ENCODE assay signal across 23 mouse cellular contexts in genomic region chr12:69998186-69998983, GRCm38 (mm10). TPM values are rescaled to one million over a fixed set of nuclear protein-coding genes. Genes with fewer than 3 reads are reported as not detected.
DNase-seq lines count a peak whose midpoint lies in the region; ATAC-seq and TF ChIP-seq lines count a peak whose summit lies in the region.
"Had no signal": no experiment of that assay in that cellular context is flagged by ENCODE, and none has a peak within 500 bp of the region (broad histone marks: within the 10 kb centered on the region; RNA-seq: fewer than 3 reads in every experiment).

No protein-coding gene starts in this region.

- H3K27ac ChIP-seq in kidney, postnatal 0 days: no peak overlapping the region; the same call in 1 of the 2 replicates
- H3K27ac ChIP-seq: embryonic facial prominence, embryonic 15.5 days; forebrain, embryonic 12.5 days; heart, embryonic 15.5 days; hindbrain, embryonic 14.5 days; intestine, embryonic 15.5 days had no signal

- no peak for ATAC-seq in kidney, postnatal 0 days (replicated peaks; ENCODE audit: low FRiP score, low read depth)
- ATAC-seq in activated CD4-positive, CD25-positive, alpha-beta regulatory T cell, adult 4 months: no peak
- ATAC-seq: forebrain, embryonic 16.5 days; intestine, embryonic 15.5 days had no signal

- no peaks in the 10 kb centered on the region; the same call in 1 of the 2 replicates for H3K4me1 ChIP-seq in kidney, postnatal 0 days (replicated peaks; ENCODE audit: insufficient read depth, low read length)
- H3K4me1 ChIP-seq: embryonic facial prominence, embryonic 15.5 days; forebrain, embryonic 12.5 days; heart, embryonic 15.5 days; intestine, embryonic 15.5 days had no signal

- peak; percentile 29 for DNase-seq in kidney, postnatal 0 days (ENCODE audit: low spot score)
- no peak for DNase-seq in kidney, postnatal 25 days
- DNase-seq in 416B (ENCODE audit: low read depth) (peak; percentile 49), NIH3T3 (ENCODE audit: low read depth) (peak; percentile 76), MN1 (ENCODE audit: low spot score) (no peak)
- DNase-seq in fibroblast of lung, adult 2 months (ENCODE audit: low read depth): peak; percentile 96
- DNase-seq in right cerebral cortex, postnatal 10 days (ENCODE audit: low spot score in 2 of 2): no peak
- DNase-seq: adrenal gland, adult 2 months; adrenal gland, postnatal 25 days; cerebellum, adult 18-20 months; cerebellum, adult 9-11 months; cerebellum, postnatal 36 days; gastrocnemius, postnatal 10 days; heart, adult 18-20 months; heart, postnatal 14 days had no signal

- H3K9ac ChIP-seq in kidney, postnatal 0 days (ENCODE audit: low read depth, low read length): no peak overlapping the region
- H3K9ac ChIP-seq: embryonic facial prominence, embryonic 15.5 days; forebrain, embryonic 12.5 days; heart, embryonic 15.5 days; hindbrain, embryonic 14.5 days; intestine, embryonic 15.5 days had no signal

- H3K27me3 ChIP-seq in kidney, postnatal 0 days (ENCODE audit: insufficient read depth, low read length): no peaks in the 10 kb centered on the region
- H3K27me3 ChIP-seq: embryonic facial prominence, embryonic 15.5 days; forebrain, embryonic 12.5 days; heart, embryonic 15.5 days; intestine, embryonic 15.5 days had no signal

- WGBS in kidney, postnatal 0 days: 56% methylated on average over 13 of the region's 13 CpGs

- no peaks in the 10 kb centered on the region for H3K9me3 ChIP-seq in kidney, postnatal 0 days (replicated peaks; ENCODE audit: low read length)
- H3K9me3 ChIP-seq: embryonic facial prominence, embryonic 15.5 days; forebrain, embryonic 12.5 days; heart, embryonic 15.5 days; intestine, embryonic 15.5 days had no signal

- no peaks in the 10 kb centered on the region for H3K36me3 ChIP-seq in kidney, postnatal 0 days (ENCODE audit: insufficient read depth, low read length)
- H3K36me3 ChIP-seq: embryonic facial prominence, embryonic 15.5 days; forebrain, embryonic 12.5 days; heart, embryonic 15.5 days; intestine, embryonic 15.5 days had no signal

- H3K4me2 ChIP-seq in kidney, postnatal 0 days (ENCODE audit: low read length): no peak overlapping the region
- H3K4me2 ChIP-seq: embryonic facial prominence, embryonic 15.5 days; forebrain, embryonic 12.5 days; heart, embryonic 11.5 days; heart, embryonic 15.5 days; hindbrain, embryonic 14.5 days; intestine, embryonic 15.5 days had no signal

- TF ChIP-seq CTCF in kidney, postnatal 0 days (IDR thresholded peaks at IDR 0.05; ENCODE audit: low read depth): no peak

- no peak overlapping the region for H3K4me3 ChIP-seq in kidney, postnatal 0 days (replicated peaks; ENCODE audit: low read depth, low read length)
- H3K4me3 ChIP-seq: embryonic facial prominence, embryonic 15.5 days; forebrain, embryonic 12.5 days; heart, embryonic 15.5 days; intestine, embryonic 15.5 days had no signal

RNA-seq across cellular contexts. Expression of gene Sav1, which starts 11.6 kb away (rescaled TPM):
- polyA plus RNA-seq in kidney, postnatal 0 days (2015; fragmentation: Nextera tagmentation; extraction: Ambion mirVana): 8.5 and 9.8 TPM in 2 replicates
- 1 to 10 TPM; 3.0 to 3.7 TPM for polyA plus RNA-seq in activated CD4-positive, CD25-positive, alpha-beta regulatory T cell, adult 4 months (2017; shearing (Covaris generic))

Comparison
In these comparisons a context has a peak if more than half of its experiments do, and no peak if none do; other contexts are left out.
1. DNase-seq: peak in kidney, postnatal 0 days (single experiment), 416B (single experiment), NIH3T3 (single experiment) and fibroblast of lung, adult 2 months (single experiment); none in kidney, postnatal 25 days (0 of 2), MN1 (single experiment) and right cerebral cortex, postnatal 10 days (0 of 2).